ENCODE assay signal across 18 mouse cellular contexts in genomic region chr1:90247234-90247633, GRCm38 (mm10). TPM values are rescaled to one million over a fixed set of nuclear protein-coding genes. Genes with fewer than 3 reads are reported as not detected.
DNase-seq lines count a peak whose midpoint lies in the region; ATAC-seq lines count a peak whose summit lies in the region.
"Had no signal": no experiment of that assay in that cellular context is flagged by ENCODE, and none has a peak within 500 bp of the region (broad histone marks: within the 10 kb centered on the region; RNA-seq: fewer than 3 reads in every experiment).

No protein-coding gene starts in this region.

- 84% methylated on average over 4 of the region's 4 CpGs for WGBS in heart, embryonic 10.5 days
- WGBS in neural tube, embryonic 11.5 days, result 79% methylated on average over 4 of the region's 4 CpGs
- WGBS in neural tube, embryonic 15.5 days, result 69% methylated on average over 4 of the region's 4 CpGs
- WGBS in limb, embryonic 12.5 days, result 80% methylated on average over 4 of the region's 4 CpGs

- peaks cover 68% of the 10 kb centered on the region for H3K4me1 ChIP-seq in heart, embryonic 10.5 days
- H3K4me1 ChIP-seq in neural tube, embryonic 11.5 days (ENCODE audit: control insufficient read depth, insufficient read depth, low read length), result 0 out of 2 replicates have a peak, but pooled peaks cover 4% of the 10 kb centered on the region
- H3K4me1 ChIP-seq in neural tube, embryonic 15.5 days, result 0 out of 2 replicates have a peak, but pooled peaks cover 5% of the 10 kb centered on the region
- peaks cover 25% of the 10 kb centered on the region for H3K4me1 ChIP-seq in limb, embryonic 12.5 days (replicated peaks)

- no peak overlapping the region for H3K4me3 ChIP-seq in heart, embryonic 10.5 days
- no peak overlapping the region for H3K4me3 ChIP-seq in neural tube, embryonic 11.5 days (ENCODE audit: low read depth, low read length)
- no peak overlapping the region for H3K4me3 ChIP-seq in neural tube, embryonic 15.5 days (replicated peaks)
- no peak overlapping the region for H3K4me3 ChIP-seq in limb, embryonic 12.5 days (replicated peaks)
- H3K4me3 ChIP-seq: embryonic facial prominence, embryonic 13.5 days; intestine, embryonic 15.5 days had no signal

- DNase-seq in heart, embryonic 10.5 days (ENCODE audit: low spot score), result no peak
- no peak for DNase-seq in heart, adult 8-10 months (ENCODE audit: low spot score)
- DNase-seq in neural tube, embryonic 11.5 days (ENCODE audit: low spot score), result no peak
- no peak for DNase-seq in adrenal gland, adult 18-20 months (ENCODE audit: low spot score in 2 of 2)
- DNase-seq in gastrocnemius, postnatal 4 days (ENCODE audit: low spot score in 2 of 2), result no peak
- DNase-seq: cerebellum, postnatal 14 days; forebrain, postnatal 0 days; kidney, postnatal 36 days; lung, embryonic 14.5 days; retina, postnatal 1 day had no signal

- no peak for ATAC-seq in neural tube, embryonic 11.5 days (ENCODE audit: insufficient read depth, low FRiP score, low TSS enrichment)
- ATAC-seq in neural tube, embryonic 15.5 days (ENCODE audit: low FRiP score), result no peak
- no peak for ATAC-seq in limb, embryonic 12.5 days (ENCODE audit: insufficient number of reproducible peaks, insufficient read depth, low FRiP score, low TSS enrichment, low read depth)
- ATAC-seq in megakaryocyte-erythroid progenitor cell, adult 5-6 weeks (replicated peaks; ENCODE audit: low FRiP score, low TSS enrichment, poor library complexity, severe bottlenecking), result 0 out of 2 replicates have a peak, but pooled peaks have one; percentile 11
- ATAC-seq: forebrain, postnatal 0 days; intestine, embryonic 15.5 days; Patski had no signal

- peaks cover 5% of the 10 kb centered on the region; the same call in 1 of the 2 replicates for H3K27me3 ChIP-seq in heart, embryonic 10.5 days (ENCODE audit: insufficient read depth, poor library complexity, severe bottlenecking)
- H3K27me3 ChIP-seq in neural tube, embryonic 11.5 days (ENCODE audit: control insufficient read depth, insufficient read depth, low read length), result no peaks in the 10 kb centered on the region
- H3K27me3 ChIP-seq in neural tube, embryonic 15.5 days (replicated peaks), result no peaks in the 10 kb centered on the region
- H3K27me3 ChIP-seq in limb, embryonic 12.5 days, result no peaks in the 10 kb centered on the region; the same call in 1 of the 2 replicates
- H3K27me3 ChIP-seq: embryonic facial prominence, embryonic 13.5 days; intestine, embryonic 15.5 days; Patski had no signal

- peak overlapping the region; percentile 78 for H3K27ac ChIP-seq in heart, embryonic 10.5 days
- 0 out of 2 replicates have a peak overlapping the region, but pooled peaks have one; percentile 20 for H3K27ac ChIP-seq in neural tube, embryonic 11.5 days (ENCODE audit: low read depth, low read length)
- no peak overlapping the region for H3K27ac ChIP-seq in neural tube, embryonic 15.5 days (replicated peaks)
- 0 out of 2 replicates have a peak overlapping the region, but pooled peaks have one; percentile 24 for H3K27ac ChIP-seq in limb, embryonic 12.5 days
- H3K27ac ChIP-seq: embryonic facial prominence, embryonic 13.5 days; intestine, embryonic 15.5 days; macrophage had no signal

- H3K36me3 ChIP-seq in heart, embryonic 10.5 days, result no peaks in the 10 kb centered on the region
- H3K36me3 ChIP-seq in neural tube, embryonic 11.5 days (ENCODE audit: control insufficient read depth, insufficient read depth, low read length), result no peaks in the 10 kb centered on the region
- no peaks in the 10 kb centered on the region for H3K36me3 ChIP-seq in neural tube, embryonic 15.5 days
- no peaks in the 10 kb centered on the region for H3K36me3 ChIP-seq in limb, embryonic 12.5 days
- H3K36me3 ChIP-seq: embryonic facial prominence, embryonic 13.5 days; intestine, embryonic 15.5 days had no signal

- no peak overlapping the region for H3K4me2 ChIP-seq in neural tube, embryonic 11.5 days (ENCODE audit: low read depth)
- H3K4me2 ChIP-seq in neural tube, embryonic 15.5 days, result no peak overlapping the region
- no peak overlapping the region for H3K4me2 ChIP-seq in limb, embryonic 12.5 days
- H3K4me2 ChIP-seq: embryonic facial prominence, embryonic 13.5 days; intestine, embryonic 15.5 days; lung, embryonic 14.5 days had no signal

- H3K9me3 ChIP-seq in heart, embryonic 10.5 days, result no peaks in the 10 kb centered on the region
- no peaks in the 10 kb centered on the region for H3K9me3 ChIP-seq in neural tube, embryonic 11.5 days (ENCODE audit: control insufficient read depth, low read length)
- no peaks in the 10 kb centered on the region for H3K9me3 ChIP-seq in neural tube, embryonic 15.5 days (replicated peaks)
- no peaks in the 10 kb centered on the region for H3K9me3 ChIP-seq in limb, embryonic 12.5 days
- H3K9me3 ChIP-seq: embryonic facial prominence, embryonic 13.5 days; intestine, embryonic 15.5 days had no signal

- H3K9ac ChIP-seq in neural tube, embryonic 11.5 days (ENCODE audit: low read length), result no peak overlapping the region
- H3K9ac ChIP-seq in neural tube, embryonic 15.5 days (replicated peaks), result no peak overlapping the region
- H3K9ac ChIP-seq in limb, embryonic 12.5 days (replicated peaks), result no peak overlapping the region; the same call in 1 of the 2 replicates
- H3K9ac ChIP-seq: embryonic facial prominence, embryonic 13.5 days; forebrain, postnatal 0 days; intestine, embryonic 15.5 days; lung, embryonic 14.5 days had no signal

RNA-seq across cellular contexts. Expression of gene Ackr3, which starts 43.5 kb away (rescaled TPM):
- 24.7 and 25.5 TPM in 2 replicates for polyA plus RNA-seq in heart, embryonic 10.5 days (2016; fragmentation: Nextera tagmentation; extraction: Ambion mirVana)
- total RNA-seq in heart, adult 8-10 months (2022), result 10 to 100 TPM; 46.3 to 71.9 (median 54.9) TPM
- 45.9 and 47.0 TPM in 2 replicates for polyA plus RNA-seq in neural tube, embryonic 11.5 days (2014; fragmentation: Nextera tagmentation; extraction: Ambion mirVana)
- polyA plus RNA-seq in neural tube, embryonic 15.5 days (2015; fragmentation: Nextera tagmentation; extraction: Ambion mirVana), result 7.5 and 7.7 TPM in 2 replicates
- 24.9 and 27.9 TPM in 2 replicates for polyA plus RNA-seq in limb, embryonic 12.5 days (2016; fragmentation: Nextera tagmentation; extraction: Ambion mirVana)
- total RNA-seq in megakaryocyte-erythroid progenitor cell, adult 5-6 weeks (2014; fragmentation: Nextera tagmentation), result not detected in 2 replicates
- not detected in 2 replicates for total RNA-seq in megakaryocyte-erythroid progenitor cell, adult 5-6 weeks (2017)
- total RNA-seq in adrenal gland, adult 18-20 months (2021), result 100 to 1,000 TPM in 1 of 2 experiments, 10 to 100 TPM in 1; 60.6 to 157 TPM
- 10 to 100 TPM; 12.7 to 18.9 TPM for total RNA-seq in gastrocnemius, postnatal 4 days (2021)
- total RNA-seq: monocyte, adult 5-6 weeks had no signal
- polyA plus RNA-seq: macrophage had no signal

Comparison
In these comparisons a context has a peak if more than half of its experiments do, and no peak if none do; other contexts are left out.
1. RNA of gene Ackr3, which starts 43.5 kb away (total RNA-seq): 60.6 to 157 TPM in adrenal gland, adult 18-20 months, 46.3 to 71.9 TPM in heart, adult 8-10 months and 12.7 to 18.9 TPM in gastrocnemius, postnatal 4 days; not detected in megakaryocyte-erythroid progenitor cell, adult 5-6 weeks; every median in the first group is over 10 times any median in the second.